Mouse (Mus musculus) brain, embryonic 14.5 days (tissue): ENCODE results near the gene Aldh1l1.

Source experiments
- CTCF ChIP-seq: fragments of 200-500 bp; IDR thresholded peaks from 2 replicates; pipeline ENCODE4 v1.5.1; 2012; ENCODE audit warnings: inconsistent platforms, mild to moderate bottlenecking, moderate library complexity, borderline replicate concordance; ENCODE audit not compliant: insufficient read depth, insufficient read length; ENCODE audit errors: extremely low read depth
- POLR2A ChIP-seq: fragments of 200-500 bp; IDR thresholded peaks from 2 replicates; pipeline ENCODE4 v1.6.1; 2012; ENCODE audit warnings: mild to moderate bottlenecking, inconsistent platforms, borderline replicate concordance; ENCODE audit not compliant: poor library complexity, insufficient read depth, insufficient read length, severe bottlenecking; ENCODE audit errors: extremely low read depth

- TF ChIP-seq CTCF (no peak), POLR2A (no peak)
These were observed 82.5 kb downstream of the Aldh1l1 start for GRCm38 (mm10) chr6:90568721-90569120.
